Mouse (Mus musculus) left cerebral cortex, adult 2 months (tissue): ENCODE data around the gene Alkbh3. TPM values are rescaled to one million over a fixed set of nuclear protein-coding genes. Genes with fewer than 3 reads are reported as not detected.

Source experiments
- DNase-seq, 2 experiments: peaks; one replicate each; pipeline ENCODE4 v3.0.0; 2021 to 2022; ENCODE audit warnings: low spot score in 2 of 2, mixed read lengths in 1 of 2; ENCODE audit errors: extremely low spot score in 1 of 2
- H3K27ac ChIP-seq: fragments of 200-600 bp; 2 replicates; pipeline ENCODE4 v1.8.1; 2022
- H3K4me3 ChIP-seq: fragments of 200-600 bp; 2 replicates; pipeline ENCODE4 v1.8.1; 2022
- CTCF ChIP-seq: fragments of 200-600 bp; IDR thresholded peaks from 2 replicates; pipeline ENCODE4 v1.8.1; 2022; ENCODE audit warnings: antibody characterized with exemption, mild to moderate bottlenecking, moderate library complexity
- intact Hi-C: fragments of 180-260 bp; cut with DNase I; formaldehyde crosslinking; loops from one replicate; pipeline ENCODE4 v1.15.1; 2025
- total RNA-seq, 2 experiments: library from RNA; stranded (reverse); gene quantifications; 2 replicates each; pipeline ENCODE4 v1.2.3; 2021

Gene Alkbh3
- total RNA-seq, 2 experiments from 2014 or later = 26.1 to 28.1 TPM

GRCm38 (mm10) chr2:93941670-93942069 lies 68.9 kb downstream of the Alkbh3 start:
- no peak overlapping the region for H3K4me3 ChIP-seq
- H3K27ac ChIP-seq = no peak overlapping the region; the same call in 1 of the 2 replicates
- intact Hi-C loops = no loop called here
- DNase-seq = no peak
- no peak for TF ChIP-seq CTCF

- Histone ChIP-seq H3K27ac (no peak overlapping the region), H3K4me3 (no peak overlapping the region)
- no peak for TF ChIP-seq CTCF
- no peak for DNase-seq
- intact Hi-C loops = no loop called here
Measured at GRCm38 (mm10) chr2:93938534-93938933, 72.1 kb downstream of the Alkbh3 start.

Other genes starting within 250 kb of the Alkbh3 start
- gene Ext2, start 188.2 kb downstream of the Alkbh3 start, total RNA-seq = 10 to 100 TPM; 50.6 to 57.4 TPM
- gene Accs, start 160.9 kb downstream of the Alkbh3 start, total RNA-seq = 1 to 10 TPM; 2.0 to 3.4 TPM
- under 1 TPM; 0.47 to 0.68 TPM for gene Accsl, start 141.7 kb downstream of the Alkbh3 start, total RNA-seq
- gene Gm13889, start 53.6 kb downstream of the Alkbh3 start, total RNA-seq = 10 to 100 TPM; 42.4 to 63.0 TPM
- not detected for gene Gm27027, start 14.5 kb downstream of the Alkbh3 start, total RNA-seq
- 10 to 100 TPM; 70.0 to 75.3 TPM for gene Hsd17b12, start 147.2 kb upstream of the Alkbh3 start, total RNA-seq